Mouse (Mus musculus): Measurements from ENCODE around the gene Tnfrsf22. TPM values are rescaled to one million over a fixed set of nuclear protein-coding genes. Genes with fewer than 3 reads are reported as not detected.

The Tnfrsf22 gene
- polyA plus RNA-seq (2014; fragmentation: Nextera tagmentation; extraction: Ambion mirVana) = 8.6 and 9.1 TPM in 2 replicates

GRCm38 (mm10) chr7:143649034-143649768, at the start of gene Tnfrsf22:
Gene Tnfrsf22 (minus strand): TSS chr7:143649661.
- Histone ChIP-seq H3K4me3 (ENCODE audit: low read depth, low read length) (peak within 1 kb of the TSS; percentile 74), H3K27ac (ENCODE audit: low read depth) (no peak within 1 kb of the TSS), H3K36me3 (ENCODE audit: control insufficient read depth, insufficient read depth, low read length) (no peaks in the 10 kb centered on the region), H3K4me2 (ENCODE audit: low read length) (peak within 1 kb of the TSS; percentile 83), H3K9ac (ENCODE audit: low read length) (peak within 1 kb of the TSS; percentile 47), H3K4me1 (replicated peaks; ENCODE audit: control insufficient read depth, insufficient read depth, low read length) (no peaks in the 10 kb centered on the region), H3K9me3 (ENCODE audit: control insufficient read depth, low read length) (peaks cover 5% of the 10 kb centered on the region; the same call in 1 of the 2 replicates), H3K27me3 (replicated peaks; ENCODE audit: control insufficient read depth, insufficient read depth, low read length) (no peaks in the 10 kb centered on the region)
- DNase-seq (ENCODE audit: low spot score) = peak; percentile 88
- peak; percentile 94 for ATAC-seq (replicated peaks; ENCODE audit: low FRiP score, low TSS enrichment, low read depth)
- 4% methylated on average over 39 of the region's 39 CpGs for WGBS

GRCm38 (mm10) chr7:143696140-143696539, 46.7 kb upstream of the Tnfrsf22 start:
- Histone ChIP-seq H3K4me3 (ENCODE audit: low read depth, low read length) (no peak overlapping the region), H3K4me1 (replicated peaks; ENCODE audit: control insufficient read depth, insufficient read depth, low read length) (no peaks in the 10 kb centered on the region), H3K9ac (ENCODE audit: low read length) (no peak overlapping the region), H3K9me3 (ENCODE audit: control insufficient read depth, low read length) (no peaks in the 10 kb centered on the region), H3K27me3 (replicated peaks; ENCODE audit: control insufficient read depth, insufficient read depth, low read length) (no peaks in the 10 kb centered on the region), H3K27ac (ENCODE audit: low read depth) (no peak overlapping the region), H3K36me3 (ENCODE audit: control insufficient read depth, insufficient read depth, low read length) (peaks cover 73% of the 10 kb centered on the region), H3K4me2 (ENCODE audit: low read length) (no peak overlapping the region)
- DNase-seq (ENCODE audit: low spot score) (no peak), ATAC-seq (replicated peaks; ENCODE audit: low FRiP score, low TSS enrichment, low read depth) (no peak)
- 53% methylated on average over 2 of the region's 2 CpGs for WGBS

DNA sequence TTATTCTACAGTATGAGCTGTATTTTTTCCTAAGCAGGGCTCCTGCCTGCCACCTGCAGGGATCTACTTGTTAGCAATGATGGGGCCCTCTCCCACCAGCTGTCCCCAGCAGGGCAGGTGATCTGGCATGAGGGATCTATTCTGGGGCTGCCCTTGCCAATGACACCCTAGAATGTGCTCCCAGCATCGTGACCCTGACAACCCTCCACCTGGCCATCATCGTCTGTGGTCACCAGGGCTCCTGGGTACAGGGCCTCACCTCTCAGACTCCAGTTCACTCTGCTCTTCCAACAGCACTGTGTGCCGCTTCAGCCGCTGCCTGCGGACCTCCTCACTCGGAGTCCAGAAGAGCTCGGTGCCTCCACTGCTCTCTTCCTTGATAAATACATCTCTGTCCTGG, 45.1 kb upstream of the Tnfrsf22 start:
- ATAC-seq (replicated peaks; ENCODE audit: low FRiP score, low TSS enrichment, low read depth) (no peak), DNase-seq (ENCODE audit: low spot score) (no peak)
- H3K27ac ChIP-seq (ENCODE audit: low read depth) = no peak overlapping the region
- no peak overlapping the region for H3K4me2 ChIP-seq (ENCODE audit: low read length)
- peaks cover 81% of the 10 kb centered on the region for H3K36me3 ChIP-seq (ENCODE audit: control insufficient read depth, insufficient read depth, low read length)
- H3K9me3 ChIP-seq (ENCODE audit: control insufficient read depth, low read length) = no peaks in the 10 kb centered on the region
- H3K9ac ChIP-seq (ENCODE audit: low read length) = no peak overlapping the region
- H3K4me3 ChIP-seq (ENCODE audit: low read depth, low read length) = no peak overlapping the region
- no peaks in the 10 kb centered on the region for H3K27me3 ChIP-seq (replicated peaks; ENCODE audit: control insufficient read depth, insufficient read depth, low read length)
- 89% methylated on average over 7 of the region's 7 CpGs for WGBS
- H3K4me1 ChIP-seq (replicated peaks; ENCODE audit: control insufficient read depth, insufficient read depth, low read length) = no peaks in the 10 kb centered on the region

DNA sequence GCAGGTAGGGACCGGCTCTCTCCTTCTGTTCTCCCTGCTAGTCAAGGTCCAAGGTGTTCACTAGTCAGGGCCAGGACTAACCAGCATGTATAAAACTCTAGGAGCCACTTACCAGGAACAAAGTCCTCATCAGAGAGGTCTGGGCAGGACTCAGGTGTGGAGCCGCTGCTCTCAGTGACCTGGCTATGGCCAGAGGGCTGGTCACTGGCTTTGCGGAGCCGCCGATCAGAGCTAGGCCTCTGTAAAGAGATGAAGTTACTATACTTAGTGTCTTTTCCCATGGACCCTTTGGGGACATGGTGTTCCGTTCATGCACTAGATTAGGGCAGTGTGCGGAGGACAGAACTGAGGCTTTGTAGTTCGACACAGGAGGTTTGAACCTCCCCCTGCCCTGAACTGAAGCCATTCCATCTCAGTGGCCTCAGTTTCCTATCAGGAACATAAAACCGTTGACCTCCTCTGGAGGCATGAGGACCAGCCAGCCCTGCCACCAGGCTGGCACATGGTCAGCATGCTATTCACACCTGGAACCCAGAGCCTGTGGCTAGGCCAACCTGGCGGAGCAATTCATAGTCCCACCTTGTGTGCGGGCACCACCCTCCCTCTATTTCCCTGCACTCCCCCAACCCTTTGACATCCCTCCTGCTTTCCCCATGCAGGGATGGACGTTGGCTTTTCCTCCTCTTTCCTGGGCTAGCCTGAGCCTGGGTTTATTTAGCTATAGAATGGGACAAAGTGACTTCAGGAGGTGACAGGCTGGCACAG, 43.5 kb upstream of the Tnfrsf22 start:
- 93% methylated on average over 12 of the region's 12 CpGs for WGBS
- ATAC-seq (replicated peaks; ENCODE audit: low FRiP score, low TSS enrichment, low read depth) = no peak
- no peaks in the 10 kb centered on the region for H3K27me3 ChIP-seq (replicated peaks; ENCODE audit: control insufficient read depth, insufficient read depth, low read length)
- H3K9me3 ChIP-seq (ENCODE audit: control insufficient read depth, low read length) = no peaks in the 10 kb centered on the region
- no peak overlapping the region for H3K27ac ChIP-seq (ENCODE audit: low read depth)
- H3K4me3 ChIP-seq (ENCODE audit: low read depth, low read length) = no peak overlapping the region
- H3K36me3 ChIP-seq (ENCODE audit: control insufficient read depth, insufficient read depth, low read length) = peaks cover 87% of the 10 kb centered on the region
- no peak for DNase-seq (ENCODE audit: low spot score)
- H3K4me1 ChIP-seq (replicated peaks; ENCODE audit: control insufficient read depth, insufficient read depth, low read length) = no peaks in the 10 kb centered on the region
- H3K4me2 ChIP-seq (ENCODE audit: low read length) = no peak overlapping the region
- H3K9ac ChIP-seq (ENCODE audit: low read length) = no peak overlapping the region

DNA sequence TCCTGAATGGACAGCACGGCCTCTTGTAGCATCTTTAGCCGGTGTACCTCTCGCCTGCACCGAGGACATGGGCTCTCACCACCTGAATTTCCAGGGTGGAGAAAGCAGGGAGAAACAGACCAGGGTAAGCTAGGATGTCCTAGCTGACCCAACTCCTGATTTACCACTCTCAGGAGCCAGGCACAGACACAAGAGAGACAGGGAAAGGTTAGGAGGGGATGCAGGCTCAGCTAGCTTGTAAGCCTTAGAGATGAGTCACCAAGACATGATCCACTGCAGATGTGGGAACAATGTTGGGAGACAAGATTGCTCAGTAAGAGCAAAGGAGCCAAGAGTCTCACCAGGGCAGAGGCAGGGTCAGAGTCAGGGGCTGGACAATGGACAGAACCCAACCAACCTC, 42.4 kb upstream of the Tnfrsf22 start:
- Histone ChIP-seq H3K4me1 (replicated peaks; ENCODE audit: control insufficient read depth, insufficient read depth, low read length) (no peaks in the 10 kb centered on the region), H3K27ac (ENCODE audit: low read depth) (no peak overlapping the region), H3K4me3 (ENCODE audit: low read depth, low read length) (no peak overlapping the region), H3K36me3 (ENCODE audit: control insufficient read depth, insufficient read depth, low read length) (peaks cover 87% of the 10 kb centered on the region), H3K27me3 (replicated peaks; ENCODE audit: control insufficient read depth, insufficient read depth, low read length) (no peaks in the 10 kb centered on the region), H3K9me3 (ENCODE audit: control insufficient read depth, low read length) (no peaks in the 10 kb centered on the region), H3K4me2 (ENCODE audit: low read length) (no peak overlapping the region), H3K9ac (ENCODE audit: low read length) (no peak overlapping the region)
- 96% methylated on average over 4 of the region's 4 CpGs for WGBS
- no peak for ATAC-seq (replicated peaks; ENCODE audit: low FRiP score, low TSS enrichment, low read depth)
- DNase-seq (ENCODE audit: low spot score) = no peak

GRCm38 (mm10) chr7:143691181-143691580, 41.7 kb upstream of the Tnfrsf22 start:
- Histone ChIP-seq H3K4me3 (ENCODE audit: low read depth, low read length) (no peak overlapping the region), H3K27ac (ENCODE audit: low read depth) (no peak overlapping the region), H3K9me3 (ENCODE audit: control insufficient read depth, low read length) (no peaks in the 10 kb centered on the region), H3K27me3 (replicated peaks; ENCODE audit: control insufficient read depth, insufficient read depth, low read length) (no peaks in the 10 kb centered on the region), H3K4me1 (replicated peaks; ENCODE audit: control insufficient read depth, insufficient read depth, low read length) (no peaks in the 10 kb centered on the region), H3K9ac (ENCODE audit: low read length) (no peak overlapping the region), H3K36me3 (ENCODE audit: control insufficient read depth, insufficient read depth, low read length) (peaks cover 83% of the 10 kb centered on the region), H3K4me2 (ENCODE audit: low read length) (no peak overlapping the region)
- no peak for DNase-seq (ENCODE audit: low spot score)
- WGBS = 91% methylated on average over 5 of the region's 5 CpGs
- no peak for ATAC-seq (replicated peaks; ENCODE audit: low FRiP score, low TSS enrichment, low read depth)

- H3K9ac ChIP-seq (ENCODE audit: low read length) = no peak overlapping the region
- H3K4me1 ChIP-seq (replicated peaks; ENCODE audit: control insufficient read depth, insufficient read depth, low read length) = no peaks in the 10 kb centered on the region
- ATAC-seq (replicated peaks; ENCODE audit: low FRiP score, low TSS enrichment, low read depth) = no peak
- no peaks in the 10 kb centered on the region for H3K27me3 ChIP-seq (replicated peaks; ENCODE audit: control insufficient read depth, insufficient read depth, low read length)
- H3K4me3 ChIP-seq (ENCODE audit: low read depth, low read length) = no peak overlapping the region
- no peaks in the 10 kb centered on the region for H3K9me3 ChIP-seq (ENCODE audit: control insufficient read depth, low read length)
- peaks cover 71% of the 10 kb centered on the region for H3K36me3 ChIP-seq (ENCODE audit: control insufficient read depth, insufficient read depth, low read length)
- no peak overlapping the region for H3K27ac ChIP-seq (ENCODE audit: low read depth)
- H3K4me2 ChIP-seq (ENCODE audit: low read length) = no peak overlapping the region
- DNase-seq (ENCODE audit: low spot score) = no peak
- 56% methylated on average over 4 of the region's 4 CpGs for WGBS
Measured at GRCm38 (mm10) chr7:143689946-143690345, 40.5 kb upstream of the Tnfrsf22 start.

DNA sequence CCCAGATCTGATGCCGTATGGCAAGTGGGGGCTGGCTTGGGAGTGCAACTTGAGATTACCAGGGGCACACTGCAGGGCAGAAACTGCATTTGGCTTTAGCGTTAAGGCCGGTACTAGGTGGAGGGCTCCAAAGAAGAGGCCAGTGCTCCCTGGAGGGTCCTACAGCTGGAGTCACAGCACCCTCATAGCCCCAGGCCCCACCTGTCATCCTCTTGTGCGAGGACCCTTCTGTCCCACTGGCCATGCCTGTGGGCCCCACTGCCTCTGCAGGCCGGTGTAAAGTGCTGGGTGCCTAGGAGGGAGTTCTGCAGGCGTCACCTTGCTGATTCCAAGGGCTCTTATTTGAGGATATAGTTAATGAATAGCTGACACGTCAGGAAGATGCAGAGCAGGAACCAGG, 40.0 kb upstream of the Tnfrsf22 start:
- H3K4me2 ChIP-seq (ENCODE audit: low read length) = no peak overlapping the region
- H3K36me3 ChIP-seq (ENCODE audit: control insufficient read depth, insufficient read depth, low read length) = peaks cover 66% of the 10 kb centered on the region
- H3K27ac ChIP-seq (ENCODE audit: low read depth) = no peak overlapping the region
- no peaks in the 10 kb centered on the region for H3K4me1 ChIP-seq (replicated peaks; ENCODE audit: control insufficient read depth, insufficient read depth, low read length)
- ATAC-seq (replicated peaks; ENCODE audit: low FRiP score, low TSS enrichment, low read depth) = no peak
- no peak overlapping the region for H3K9ac ChIP-seq (ENCODE audit: low read length)
- no peaks in the 10 kb centered on the region for H3K9me3 ChIP-seq (ENCODE audit: control insufficient read depth, low read length)
- WGBS = 64% methylated on average over 7 of the region's 7 CpGs
- H3K27me3 ChIP-seq (replicated peaks; ENCODE audit: control insufficient read depth, insufficient read depth, low read length) = no peaks in the 10 kb centered on the region
- no peak overlapping the region for H3K4me3 ChIP-seq (ENCODE audit: low read depth, low read length)
- no peak for DNase-seq (ENCODE audit: low spot score)

All from intestine, embryonic 14.5 days (tissue).